Mouse (Mus musculus) spleen, adult 12 weeks (tissue): ENCODE data around the gene Tbx10.
A peak's percentile ranks its signal among the peaks of the same experiment; 100 is the strongest.
"Not testable (repeated sequence)": the region's sequence is repeated elsewhere in the genome, so short reads cannot be mapped to it uniquely, and the experiment has no call there.

ENCODE experiments used
- DNase-seq: peaks from one replicate; pipeline ENCODE4 v3.0.0; 2022; ENCODE audit warnings: low spot score

Tbx10 gene

DNA sequence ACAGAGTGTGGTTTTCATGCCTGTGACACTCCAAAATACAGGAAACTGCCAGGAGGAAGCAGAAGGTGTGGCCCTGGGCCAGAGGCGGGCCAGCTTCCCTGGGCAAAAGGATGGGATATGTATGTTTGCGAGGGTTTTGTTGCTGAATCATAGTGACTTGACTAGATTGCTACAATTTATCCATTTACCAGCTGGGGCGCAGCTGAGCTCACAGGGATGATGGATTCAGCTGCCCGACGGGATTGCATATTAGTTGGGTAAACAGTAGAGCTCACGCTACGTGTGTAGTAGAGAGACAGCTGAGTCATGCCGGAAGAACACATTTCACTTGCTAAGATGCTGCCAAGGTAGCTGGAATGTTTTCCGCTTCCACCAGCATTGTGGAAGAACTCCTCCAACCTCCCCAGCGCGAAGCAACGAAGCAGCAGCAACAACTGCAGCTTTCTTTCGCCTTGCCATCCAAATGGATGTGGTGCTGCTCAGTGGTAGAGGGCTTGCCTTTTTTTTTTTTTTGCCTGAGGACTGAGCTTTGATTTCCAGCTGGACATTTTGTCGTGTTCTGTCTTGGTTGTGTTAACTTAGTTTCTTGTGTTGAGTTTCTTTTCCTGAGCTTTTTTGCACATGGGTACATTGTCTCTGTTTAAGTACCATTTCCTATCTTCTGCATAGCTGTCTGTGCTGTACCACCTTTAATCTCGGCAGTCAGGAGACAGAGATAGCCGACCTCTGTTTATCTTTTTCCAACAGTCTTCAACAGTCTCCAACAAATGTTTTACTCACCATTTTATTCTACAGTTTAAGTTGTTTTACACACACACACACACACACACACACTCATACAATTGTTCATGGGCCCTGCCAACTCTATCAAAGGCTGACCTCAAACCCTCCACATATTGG is 53.7 kb downstream of the Tbx10 start, which contains the start of gene Gstp2:
Gene Gstp2, minus strand, starts transcription at position 58 of the 900 bp plus-strand sequence.
- DNase-seq = peak; percentile 59

DNA sequence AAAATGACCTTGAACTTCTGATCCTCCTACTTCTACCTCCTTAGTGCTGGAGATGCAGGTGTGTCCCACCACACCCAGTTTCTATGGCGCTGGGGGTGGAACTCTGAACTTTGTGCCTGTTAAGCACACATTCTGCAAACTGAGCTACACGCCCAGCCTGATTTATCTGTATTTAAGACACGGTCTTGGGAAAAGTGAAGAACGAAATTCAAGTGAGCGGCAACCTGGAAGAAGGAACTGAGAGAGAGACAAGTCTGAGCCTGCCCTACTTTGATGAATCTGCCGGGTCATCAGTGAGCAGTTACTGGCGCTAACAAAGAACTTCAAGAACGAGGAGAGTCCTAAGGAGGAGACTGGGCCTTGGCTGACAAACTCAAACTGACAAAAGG is 54.3 kb downstream of the Tbx10 start:
- DNase-seq = peak; percentile 57

DNA sequence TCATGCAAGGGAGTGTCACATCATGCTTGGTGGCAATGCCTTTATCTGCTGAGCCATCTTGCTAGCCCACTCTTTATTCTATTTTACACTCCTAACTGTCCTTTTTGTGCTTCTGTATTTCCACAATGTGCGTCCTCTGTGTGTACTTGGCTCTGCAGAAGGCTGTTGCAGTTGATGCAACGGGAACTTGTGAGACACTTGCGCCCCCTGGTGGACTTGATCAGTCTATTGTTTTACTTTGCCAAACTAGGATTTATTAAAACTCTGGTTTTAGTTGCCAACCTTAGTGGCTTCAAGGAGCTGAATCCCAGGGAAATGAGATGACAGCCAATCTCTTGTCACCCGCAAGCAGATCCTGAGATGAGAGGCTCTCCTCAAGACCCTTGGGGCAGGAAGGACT is 55.3 kb downstream of the Tbx10 start:
- DNase-seq = peak; percentile 77

DNA sequence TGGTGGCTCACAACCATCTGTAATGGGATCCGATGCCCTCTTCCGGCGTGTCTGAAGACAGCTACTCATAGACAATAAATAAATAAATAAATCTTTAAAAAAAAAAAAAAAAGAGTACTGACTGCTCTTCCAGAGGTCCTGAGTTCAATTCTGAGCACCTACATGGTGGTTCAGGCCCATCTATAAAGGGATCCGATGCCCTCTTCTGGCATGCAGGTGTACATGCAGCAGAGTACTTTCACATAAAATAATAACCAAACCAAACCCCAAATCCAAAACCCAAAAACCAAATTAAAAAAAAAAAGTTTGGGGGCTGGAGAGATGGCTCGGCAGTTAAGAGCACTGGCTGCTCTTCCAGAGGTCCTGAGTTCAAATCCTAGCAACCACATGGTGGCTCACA is 56.5 kb downstream of the Tbx10 start:
- not testable (repeated sequence) for DNase-seq
